Mouse (Mus musculus) liver, embryonic 16.5 days (tissue): ENCODE results near the gene Mblac1. TPM values are rescaled to one million over a fixed set of nuclear protein-coding genes. Genes with fewer than 3 reads are reported as not detected.
"Not testable (repeated sequence)": the region's sequence is repeated elsewhere in the genome, so short reads cannot be mapped to it uniquely, and the experiment has no call there.

ENCODE experiments used
- ATAC-seq: fragments of 200-750 bp; cut with Nextera tagmentation; 2 replicates; pipeline ENCODE4 v1.8.0; 2017; ENCODE audit warnings: low read depth, mild to moderate bottlenecking, moderate number of reproducible peaks, moderate library complexity
- H3K27ac ChIP-seq: fragments of 300-500 bp; sonication (generic); 2 replicates; pipeline ENCODE4 v1.5.1; 2014; ENCODE audit warnings: mild to moderate bottlenecking, low read length
- H3K27me3 ChIP-seq: fragments of 300-500 bp; sonication (generic); 2 replicates; pipeline ENCODE4 v1.6.1; 2014; ENCODE audit warnings: low read depth, low read length, mixed read lengths; ENCODE audit not compliant: control insufficient read depth, insufficient read depth
- H3K36me3 ChIP-seq: fragments of 300-500 bp; sonication (generic); 2 replicates; pipeline ENCODE4 v1.6.1; 2014; ENCODE audit warnings: mild to moderate bottlenecking; ENCODE audit not compliant: control insufficient read depth, insufficient read depth
- H3K4me1 ChIP-seq: fragments of 300-500 bp; sonication (generic); 2 replicates; pipeline ENCODE4 v1.6.1; 2014; ENCODE audit warnings: low read depth, low read length, mixed read lengths; ENCODE audit not compliant: control insufficient read depth
- H3K4me2 ChIP-seq: fragments of 300-500 bp; sonication (generic); 2 replicates; pipeline ENCODE4 v1.6.1; 2014; ENCODE audit warnings: low read depth, low read length, mixed read lengths
- H3K4me3 ChIP-seq: fragments of 300-500 bp; sonication (generic); 2 replicates; pipeline ENCODE4 v1.5.1; 2014; ENCODE audit warnings: low read depth, mild to moderate bottlenecking, low read length
- H3K9ac ChIP-seq: fragments of 300-500 bp; sonication (generic); 2 replicates; pipeline ENCODE4 v1.6.1; 2014; ENCODE audit warnings: low read depth, low read length
- H3K9me3 ChIP-seq: fragments of 300-500 bp; sonication (generic); replicated peaks from 2 replicates; pipeline ENCODE4 v1.6.1; 2016; ENCODE audit warnings: low read length; ENCODE audit not compliant: control insufficient read depth
- WGBS: fragments of 180-500 bp; shearing (Covaris S2); extraction: QIAGEN DNeasy Blood & Tissue Kit; methylation state at CpG from one replicate; pipeline ENCODE4 v1.1.7; 2014; ENCODE audit not compliant: insufficient replicate concordance; 5-methylcytosine and 5-hydroxymethylcytosine counted together
- polyA plus RNA-seq: library from polyadenylated mRNA; unstranded; fragments of >200 nt; fragmentation: Nextera tagmentation; extraction: Ambion mirVana; gene quantifications from 2 replicates; pipeline ENCODE4 v1.2.1, GENCODE M21; 2015

The Mblac1 gene
- polyA plus RNA-seq, 1 experiment from 2014 or later: 2.2 TPM

DNA sequence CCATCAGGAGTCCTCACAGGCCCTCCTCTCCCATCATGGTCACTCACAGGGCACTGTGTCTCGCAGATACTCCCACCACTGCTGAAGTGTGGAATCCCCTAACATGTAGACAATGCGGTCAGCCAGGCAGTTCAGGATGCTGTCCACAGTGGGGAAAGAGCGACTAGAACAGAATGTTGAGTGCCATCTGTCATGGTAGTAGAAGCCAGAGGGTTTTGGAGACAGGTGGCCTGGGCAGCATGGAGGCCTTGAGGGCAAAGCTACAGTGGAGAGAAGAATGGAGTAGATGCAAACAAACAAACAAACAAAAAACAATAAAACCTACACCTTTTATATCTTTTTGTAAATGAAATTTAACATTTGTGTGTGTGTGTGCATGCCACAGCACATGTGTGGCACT lies 8.0 kb downstream of the Mblac1 start:
- H3K27me3 ChIP-seq: no peaks in the 10 kb centered on the region
- no peak for ATAC-seq
- H3K4me3 ChIP-seq: no peak overlapping the region
- WGBS: 72% methylated on average over 3 of the region's 3 CpGs
- no peak overlapping the region for H3K27ac ChIP-seq
- no peak overlapping the region for H3K4me2 ChIP-seq
- no peaks in the 10 kb centered on the region for H3K36me3 ChIP-seq
- H3K9me3 ChIP-seq: peaks cover 3% of the 10 kb centered on the region; the same call in 1 of the 2 replicates
- H3K4me1 ChIP-seq: no peaks in the 10 kb centered on the region
- H3K9ac ChIP-seq: no peak overlapping the region

DNA sequence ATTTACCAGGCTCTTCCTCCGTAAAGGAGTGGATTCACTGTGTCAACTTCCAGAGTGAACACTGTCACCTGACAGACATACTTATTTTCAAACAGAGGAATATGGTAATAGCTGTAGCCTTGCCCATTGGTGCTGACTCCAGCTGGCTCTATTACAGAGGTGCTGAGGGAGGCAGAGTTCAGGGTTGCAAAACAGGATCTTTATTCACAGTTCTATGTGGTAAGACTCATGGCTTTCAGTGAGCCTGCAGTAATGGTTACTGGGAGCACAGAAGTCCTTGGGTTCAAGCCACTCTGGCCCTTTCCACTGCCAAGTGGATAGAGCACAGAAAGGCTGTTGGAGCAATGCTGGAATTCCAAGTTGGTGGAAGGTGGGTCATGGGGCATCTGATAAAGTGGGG lies 13.1 kb downstream of the Mblac1 start:
- ATAC-seq: no peak
- Histone ChIP-seq H3K4me3 (no peak overlapping the region), H3K4me1 (no peaks in the 10 kb centered on the region), H3K4me2 (no peak overlapping the region), H3K27ac (no peak overlapping the region), H3K9me3 (peaks cover 3% of the 10 kb centered on the region; the same call in 1 of the 2 replicates), H3K36me3 (no peaks in the 10 kb centered on the region), H3K9ac (no peak overlapping the region), H3K27me3 (no peaks in the 10 kb centered on the region)
- 64% methylated on average over 1 of the region's 1 CpGs for WGBS

DNA sequence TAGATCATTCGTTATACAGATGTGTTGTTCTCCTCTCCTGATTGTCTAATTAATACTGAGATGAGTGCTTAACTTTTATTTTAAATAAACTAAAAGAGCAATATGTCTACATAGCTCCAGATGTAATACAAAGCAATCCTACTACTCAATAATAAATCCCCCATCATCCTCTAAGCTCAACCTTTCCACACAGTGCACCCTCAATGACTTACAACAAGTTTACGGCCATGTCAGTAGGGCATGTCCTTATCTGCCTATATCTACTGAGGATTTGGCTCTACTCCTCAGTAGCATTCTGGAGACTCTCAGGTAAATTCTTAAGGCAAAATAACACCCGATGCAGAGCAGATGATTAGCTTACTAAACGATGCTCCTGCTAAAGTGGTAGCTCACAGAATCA lies 13.8 kb downstream of the Mblac1 start:
- no peak for ATAC-seq
- Histone ChIP-seq H3K4me2 (no peak overlapping the region), H3K9ac (no peak overlapping the region), H3K9me3 (peaks cover 3% of the 10 kb centered on the region; the same call in 1 of the 2 replicates), H3K27ac (no peak overlapping the region), H3K4me3 (no peak overlapping the region), H3K27me3 (no peaks in the 10 kb centered on the region), H3K4me1 (no peaks in the 10 kb centered on the region), H3K36me3 (no peaks in the 10 kb centered on the region)
- WGBS: 59% methylated on average over 4 of the region's 4 CpGs

DNA sequence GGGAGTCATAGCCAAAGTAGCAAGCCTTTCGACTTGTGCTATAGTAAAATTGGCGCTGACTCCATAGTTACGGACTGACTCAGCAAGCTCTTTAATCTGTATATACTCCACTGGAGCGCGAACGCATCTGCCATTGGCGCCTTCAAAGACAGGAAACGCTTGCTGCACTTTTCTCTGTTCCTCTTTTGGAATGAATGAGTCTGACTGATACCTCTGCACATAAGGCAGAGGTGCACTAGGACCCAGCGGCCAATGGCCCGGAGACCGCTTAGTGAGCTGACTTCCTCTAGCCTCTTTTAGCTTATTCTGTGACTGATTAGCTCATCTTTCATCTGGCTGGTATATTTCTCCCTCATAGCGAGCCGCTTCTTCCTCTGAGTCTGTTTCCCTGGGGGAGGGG lies 22.5 kb downstream of the Mblac1 start:
- H3K36me3 ChIP-seq, H3K4me3 ChIP-seq, H3K9ac ChIP-seq, ATAC-seq, H3K27me3 ChIP-seq, H3K4me1 ChIP-seq, H3K4me2 ChIP-seq, H3K27ac ChIP-seq, H3K9me3 ChIP-seq: not testable (repeated sequence)
- 83% methylated on average over 13 of the region's 13 CpGs for WGBS

DNA sequence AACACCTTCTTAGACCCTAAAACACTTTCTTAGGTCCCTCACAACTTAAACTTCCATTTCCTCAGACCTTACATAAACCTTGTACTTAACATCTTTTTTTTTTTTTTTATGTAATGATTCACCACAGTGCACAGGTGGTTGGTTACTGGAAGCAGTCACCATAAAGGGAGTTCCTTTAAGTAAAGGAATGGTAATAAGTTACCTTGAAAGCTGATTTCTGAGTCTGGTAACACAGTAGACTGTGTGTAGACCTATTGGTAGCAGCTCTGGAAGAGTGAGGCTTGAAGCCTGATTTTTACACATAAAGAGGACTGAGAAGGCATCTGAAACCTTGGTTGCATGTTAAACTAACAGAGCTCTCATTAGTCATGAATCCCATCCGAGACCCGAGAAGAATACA lies 25.8 kb downstream of the Mblac1 start:
- Histone ChIP-seq H3K9me3 (0 out of 2 replicates have a peak, but pooled peaks cover 3% of the 10 kb centered on the region), H3K9ac (no peak overlapping the region), H3K36me3 (no peaks in the 10 kb centered on the region), H3K4me3 (no peak overlapping the region), H3K27me3 (no peaks in the 10 kb centered on the region), H3K27ac (no peak overlapping the region), H3K4me1 (peaks cover 2% of the 10 kb centered on the region; the same call in 1 of the 2 replicates), H3K4me2 (no peak overlapping the region)
- no peak for ATAC-seq
- WGBS: 46% methylated on average over 2 of the region's 2 CpGs

DNA sequence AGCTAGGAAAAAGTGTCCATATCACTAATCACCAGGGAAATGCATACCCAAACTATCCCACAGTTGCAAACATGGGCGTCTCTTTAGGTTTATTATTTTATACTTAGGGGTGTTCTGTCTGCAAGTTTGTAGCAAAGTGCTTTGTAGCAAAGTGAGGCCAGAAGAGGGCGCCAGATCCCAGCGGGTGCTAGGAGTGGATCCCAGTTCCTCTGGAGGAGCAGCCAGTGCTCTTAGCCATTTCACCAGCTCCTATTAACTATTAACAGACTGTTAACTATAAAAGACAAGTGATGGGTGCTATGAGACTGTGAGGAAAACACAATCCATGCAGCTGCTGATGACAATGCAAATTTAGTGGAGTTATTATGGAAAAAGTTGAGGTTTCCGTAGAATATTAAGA lies 28.0 kb downstream of the Mblac1 start:
- Histone ChIP-seq H3K36me3 (no peaks in the 10 kb centered on the region), H3K9ac (no peak overlapping the region), H3K4me1 (peaks cover 2% of the 10 kb centered on the region; the same call in 1 of the 2 replicates), H3K4me3 (no peak overlapping the region), H3K9me3 (no peaks in the 10 kb centered on the region), H3K4me2 (no peak overlapping the region), H3K27ac (no peak overlapping the region), H3K27me3 (no peaks in the 10 kb centered on the region)
- ATAC-seq: 0 out of 2 replicates have a peak, but pooled peaks have one; percentile 37
- WGBS: 21% methylated on average over 4 of the region's 4 CpGs

DNA sequence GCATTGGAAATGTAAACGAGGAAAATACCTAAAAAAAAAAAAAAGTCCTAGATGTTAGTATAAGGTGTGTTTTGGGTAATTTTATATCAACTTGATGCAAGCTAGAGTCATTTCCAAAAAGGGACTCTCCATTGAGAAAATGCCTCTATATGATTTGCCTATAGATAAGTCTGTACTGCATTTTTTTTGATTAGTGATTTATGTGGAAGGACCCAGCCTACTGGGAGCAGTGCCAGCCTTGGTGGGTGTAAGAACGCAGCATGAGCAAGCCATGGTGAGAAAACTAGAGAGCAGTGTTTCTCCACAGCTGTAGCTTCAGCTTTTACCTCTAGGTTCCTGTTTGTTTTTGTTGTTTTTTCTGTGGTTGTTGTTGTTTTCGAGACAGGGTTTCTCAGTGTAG lies 29.2 kb downstream of the Mblac1 start:
- ATAC-seq: no peak
- no peak overlapping the region for H3K9ac ChIP-seq
- H3K36me3 ChIP-seq: no peaks in the 10 kb centered on the region
- no peak overlapping the region for H3K4me3 ChIP-seq
- WGBS: 46% methylated on average over 3 of the region's 3 CpGs
- H3K4me2 ChIP-seq: no peak overlapping the region
- H3K4me1 ChIP-seq: peaks cover 2% of the 10 kb centered on the region; the same call in 1 of the 2 replicates
- H3K27ac ChIP-seq: no peak overlapping the region
- H3K27me3 ChIP-seq: no peaks in the 10 kb centered on the region
- no peaks in the 10 kb centered on the region for H3K9me3 ChIP-seq

DNA sequence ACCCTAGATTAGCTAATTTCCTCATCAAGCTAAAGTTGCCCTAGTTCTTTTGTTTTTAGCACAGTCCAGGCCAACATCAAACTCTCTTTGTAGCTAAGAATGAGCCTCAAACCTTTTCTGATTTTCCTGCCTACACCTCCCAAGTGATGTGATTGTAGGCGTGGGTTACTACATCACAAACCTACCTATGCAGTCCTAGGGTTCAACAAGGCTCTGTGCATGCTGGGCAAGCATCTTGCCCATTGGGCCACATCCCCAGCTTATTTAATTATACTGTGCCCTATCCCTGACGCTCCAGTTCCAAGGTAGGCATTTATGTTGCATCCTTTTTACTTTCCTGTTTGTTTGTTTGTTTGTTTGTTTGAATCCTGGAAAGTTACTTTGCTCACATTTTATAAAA lies 31.6 kb downstream of the Mblac1 start, which contains the start of gene Nxpe5:
Gene Nxpe5, plus strand, starts transcription at position 199 of the 400 bp plus-strand sequence.
- H3K4me1 ChIP-seq: peaks cover 2% of the 10 kb centered on the region; the same call in 1 of the 2 replicates
- H3K4me3 ChIP-seq: no peak within 1 kb of the TSS
- H3K9ac ChIP-seq: no peak within 1 kb of the TSS
- no peak within 1 kb of the TSS for H3K4me2 ChIP-seq
- no peaks in the 10 kb centered on the region for H3K27me3 ChIP-seq
- WGBS: 48% methylated on average over 2 of the region's 2 CpGs
- H3K27ac ChIP-seq: no peak within 1 kb of the TSS
- H3K9me3 ChIP-seq: no peaks in the 10 kb centered on the region
- no peaks in the 10 kb centered on the region for H3K36me3 ChIP-seq
- ATAC-seq: no peak

DNA sequence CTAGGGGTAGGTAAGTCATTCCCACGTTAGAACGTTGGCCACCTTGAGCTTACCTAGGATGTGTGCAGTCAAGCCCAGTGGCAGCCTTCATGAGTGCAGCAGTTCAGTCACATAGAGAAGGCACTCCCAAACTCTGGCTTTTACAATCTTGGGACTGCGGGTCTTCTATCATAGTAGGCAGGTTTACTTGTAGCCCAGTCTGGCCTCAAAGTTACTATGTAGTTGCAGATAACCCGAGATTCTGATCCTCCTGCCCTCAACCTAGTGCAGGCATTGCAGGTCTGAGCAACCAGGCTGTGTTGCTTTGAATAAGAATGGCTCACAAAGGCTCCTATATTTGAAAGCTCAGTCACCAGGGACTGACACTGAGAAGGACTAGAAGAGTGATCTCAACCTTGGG lies 32.4 kb downstream of the Mblac1 start:
- Histone ChIP-seq H3K4me3 (no peak overlapping the region), H3K9me3 (no peaks in the 10 kb centered on the region), H3K9ac (no peak overlapping the region), H3K4me1 (peaks cover 2% of the 10 kb centered on the region; the same call in 1 of the 2 replicates), H3K36me3 (no peaks in the 10 kb centered on the region), H3K27me3 (no peaks in the 10 kb centered on the region), H3K27ac (no peak overlapping the region), H3K4me2 (no peak overlapping the region)
- WGBS: 35% methylated on average over 4 of the region's 4 CpGs
- ATAC-seq: no peak
